Mouse (Mus musculus): ENCODE data around the gene Tspan4. TPM values are rescaled to one million over a fixed set of nuclear protein-coding genes. Genes with fewer than 3 reads are reported as not detected.

Gene Tspan4
- polyA plus RNA-seq, 1 experiment from 2014 or later: 32.6 TPM

DNA sequence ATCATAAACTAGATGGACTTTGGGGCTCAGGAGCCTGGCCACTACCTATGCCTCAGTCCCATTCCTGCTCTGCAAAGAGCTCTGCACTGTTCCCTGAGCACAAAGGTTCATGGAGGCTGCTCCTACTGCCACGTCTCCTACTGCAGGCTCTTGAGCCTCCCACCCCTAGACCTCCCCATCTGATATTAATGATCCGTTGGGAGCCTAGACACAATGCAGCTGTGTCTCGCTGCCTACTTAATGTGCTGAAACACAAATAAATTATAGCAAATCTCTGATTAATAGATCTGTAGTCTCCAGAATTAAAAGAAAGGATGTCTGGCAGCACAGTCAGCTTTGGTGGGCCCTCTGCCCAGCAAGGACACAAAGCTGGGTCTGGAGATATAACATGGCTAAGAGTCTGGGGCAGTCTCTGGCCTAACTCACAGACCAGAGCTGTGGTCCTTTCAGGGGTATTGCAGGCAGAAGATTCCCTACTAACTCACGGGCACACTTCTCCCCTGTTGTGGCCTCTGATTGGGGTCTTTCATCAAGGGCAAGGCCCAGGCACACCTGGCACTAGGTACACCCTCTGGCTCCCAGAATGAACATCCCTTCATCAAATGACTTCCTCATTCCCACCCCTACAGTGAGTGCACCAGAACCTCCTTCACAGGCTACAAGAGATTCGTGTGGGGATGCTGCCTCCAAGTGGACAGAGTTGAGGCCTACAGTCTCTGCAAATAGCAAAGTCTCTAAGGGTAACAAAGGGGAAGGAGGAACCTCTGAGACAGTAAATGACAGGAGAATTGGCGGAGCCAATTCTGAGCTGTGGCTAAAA lies 49.9 kb downstream of the Tspan4 start:
- H3K9ac ChIP-seq (replicated peaks): no peak overlapping the region
- H3K4me3 ChIP-seq: no peak overlapping the region
- no peak overlapping the region for H3K4me2 ChIP-seq (replicated peaks)
- H3K27ac ChIP-seq (replicated peaks): no peak overlapping the region
- ATAC-seq (ENCODE audit: low FRiP score, low read depth): peak; percentile 77
- H3K36me3 ChIP-seq: peaks cover 45% of the 10 kb centered on the region
- 60% methylated on average over 6 of the region's 6 CpGs for WGBS
- no peaks in the 10 kb centered on the region for H3K4me1 ChIP-seq
- H3K27me3 ChIP-seq: no peaks in the 10 kb centered on the region
- no peaks in the 10 kb centered on the region for H3K9me3 ChIP-seq

DNA sequence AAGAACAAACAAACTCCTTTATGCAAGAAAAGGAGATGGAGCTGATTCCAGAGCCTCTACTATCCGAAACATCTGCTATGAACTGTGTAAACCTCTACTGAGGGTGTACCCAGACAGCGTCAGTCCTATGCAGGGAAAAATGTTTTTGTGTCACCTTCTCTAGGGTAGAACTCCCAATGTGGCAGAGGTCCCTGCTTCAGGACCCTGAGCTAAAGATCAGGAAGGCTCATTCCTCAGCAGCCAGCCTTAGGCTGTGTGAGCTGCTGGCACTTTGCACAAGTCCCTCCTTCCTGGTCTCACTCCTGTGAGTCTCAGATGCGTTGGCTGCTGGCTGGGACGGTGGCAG lies 50.5 kb downstream of the Tspan4 start:
- 86% methylated on average over 4 of the region's 4 CpGs for WGBS
- H3K36me3 ChIP-seq: peaks cover 42% of the 10 kb centered on the region
- H3K4me3 ChIP-seq: no peak overlapping the region
- H3K27ac ChIP-seq (replicated peaks): no peak overlapping the region
- no peak overlapping the region for H3K4me2 ChIP-seq (replicated peaks)
- H3K9ac ChIP-seq (replicated peaks): no peak overlapping the region
- no peak for ATAC-seq (ENCODE audit: low FRiP score, low read depth)
- H3K4me1 ChIP-seq: no peaks in the 10 kb centered on the region
- no peaks in the 10 kb centered on the region for H3K9me3 ChIP-seq
- H3K27me3 ChIP-seq: no peaks in the 10 kb centered on the region

DNA sequence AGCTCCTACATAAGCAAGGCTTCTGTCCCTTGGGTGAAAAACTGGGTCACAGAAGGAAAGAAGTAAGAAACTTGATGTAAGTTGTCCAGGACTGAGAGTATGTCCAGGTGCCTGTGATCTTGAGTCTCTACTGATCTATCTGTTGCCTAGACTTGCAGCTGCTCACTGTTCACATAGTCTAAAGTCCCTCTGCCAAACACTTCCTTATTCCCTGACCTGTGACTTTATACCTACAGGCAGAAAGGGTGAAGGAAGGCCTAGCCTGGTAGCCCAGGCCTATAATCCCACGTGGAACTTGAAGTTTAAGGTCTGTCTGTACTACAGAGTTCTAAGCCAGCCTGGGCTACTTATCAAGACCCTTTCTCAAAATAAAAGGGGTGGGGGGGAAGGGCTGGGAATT lies 60.5 kb downstream of the Tspan4 start:
- no peak overlapping the region for H3K27ac ChIP-seq (replicated peaks)
- peaks cover 17% of the 10 kb centered on the region for H3K4me1 ChIP-seq
- no peak overlapping the region for H3K4me3 ChIP-seq
- 52% methylated on average over 1 of the region's 1 CpGs for WGBS
- no peak overlapping the region for H3K9ac ChIP-seq (replicated peaks)
- H3K9me3 ChIP-seq: no peaks in the 10 kb centered on the region
- no peaks in the 10 kb centered on the region for H3K27me3 ChIP-seq
- ATAC-seq (ENCODE audit: low FRiP score, low read depth): no peak
- H3K4me2 ChIP-seq (replicated peaks): no peak overlapping the region
- H3K36me3 ChIP-seq: 0 out of 2 replicates have a peak, but pooled peaks cover 4% of the 10 kb centered on the region

DNA sequence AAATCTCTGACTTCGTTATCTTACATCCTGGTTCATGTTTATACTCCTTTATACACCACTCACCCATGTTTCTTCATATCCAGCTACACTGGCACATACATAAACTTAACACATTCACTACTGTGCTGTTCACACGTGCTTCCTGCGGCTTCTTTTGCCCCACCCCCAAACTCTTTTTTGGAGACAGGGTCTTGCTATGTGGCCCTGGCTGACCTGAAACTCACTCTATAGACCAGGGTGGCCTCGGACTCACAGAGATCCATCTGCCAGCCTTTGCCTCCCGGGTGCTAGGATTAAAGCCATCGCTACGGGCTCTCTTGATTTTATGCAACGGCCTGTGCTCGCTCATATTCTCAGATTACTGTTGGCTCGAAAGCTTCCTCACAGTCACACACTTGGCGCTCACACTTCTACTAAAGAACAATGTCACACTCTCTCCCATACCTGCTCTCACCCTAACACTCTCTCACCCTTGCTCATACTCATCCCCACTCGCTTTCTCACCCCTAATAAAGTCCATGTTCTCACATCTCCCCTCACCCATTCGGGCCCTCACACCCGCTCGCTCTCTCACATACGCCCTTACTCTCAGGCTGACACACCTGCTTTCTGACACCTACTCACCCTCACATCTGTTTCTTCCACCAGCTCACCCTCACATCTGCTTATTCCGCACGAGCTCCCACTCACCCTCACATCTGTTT lies 64.0 kb downstream of the Tspan4 start:
- no peaks in the 10 kb centered on the region for H3K9me3 ChIP-seq

DNA sequence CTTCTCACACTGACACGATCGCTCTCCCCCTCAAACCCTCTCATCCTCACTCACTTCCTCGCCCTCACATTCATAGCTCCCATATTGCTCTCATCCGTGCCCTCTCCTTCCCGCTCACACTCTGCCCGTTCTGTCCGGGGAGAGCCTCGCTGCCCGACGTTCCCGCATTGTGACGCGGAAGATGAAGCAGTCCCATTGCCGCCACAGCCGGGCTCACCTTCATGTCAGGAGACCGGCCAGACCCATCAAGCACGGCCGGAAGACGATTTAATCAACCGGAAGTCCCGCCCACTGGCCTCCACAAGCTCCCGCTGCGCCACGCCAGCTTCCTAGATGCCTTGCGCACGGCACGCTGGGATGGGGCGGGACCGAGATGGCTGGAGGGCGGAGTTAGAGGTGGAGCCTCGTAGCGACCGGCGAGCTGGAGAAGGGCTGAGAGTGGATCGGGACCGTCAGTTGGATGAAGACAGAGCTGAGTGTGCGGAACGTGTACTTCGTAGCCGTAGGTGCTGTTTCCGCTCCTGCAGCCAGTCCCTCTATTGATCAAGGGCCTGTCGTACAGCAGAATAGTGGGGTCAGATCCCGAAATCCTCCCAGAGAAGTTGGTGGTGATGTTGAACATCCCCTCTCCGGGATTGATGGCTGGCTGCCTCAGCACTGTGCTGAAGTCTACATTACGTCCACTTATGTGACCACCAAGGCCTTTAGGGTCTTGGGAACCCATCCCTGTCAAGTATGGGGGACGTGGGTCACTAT lies 64.7 kb downstream of the Tspan4 start, which contains the start of gene Chid1:
Chid1 (minus strand) TSS at position 302 of the 756 bp plus-strand sequence.
- ATAC-seq (ENCODE audit: low FRiP score, low read depth): peak; percentile 98
- 0 out of 2 replicates have a peak, but pooled peaks cover 6% of the 10 kb centered on the region for H3K27me3 ChIP-seq
- peak within 1 kb of the TSS; percentile 76 for H3K4me3 ChIP-seq
- WGBS: 1% methylated on average over 46 of the region's 46 CpGs
- H3K9ac ChIP-seq (replicated peaks): peak within 1 kb of the TSS; percentile 83
- H3K9me3 ChIP-seq: no peaks in the 10 kb centered on the region
- H3K4me1 ChIP-seq: peaks cover 20% of the 10 kb centered on the region
- H3K36me3 ChIP-seq: no peaks in the 10 kb centered on the region
- peak within 1 kb of the TSS; percentile 73 for H3K27ac ChIP-seq (replicated peaks)
- H3K4me2 ChIP-seq (replicated peaks): peak within 1 kb of the TSS; percentile 74

More for the DNA sequence above, 64.0 kb downstream of the Tspan4 start:
- peak overlapping the region; percentile 76 for H3K4me3 ChIP-seq
- H3K4me2 ChIP-seq (replicated peaks): peak overlapping the region; percentile 74
- no peaks in the 10 kb centered on the region for H3K36me3 ChIP-seq
- ATAC-seq (ENCODE audit: low FRiP score, low read depth): peak; percentile 45; the same call in 1 of the 2 replicates
- 16% methylated on average over 18 of the region's 18 CpGs for WGBS
- H3K4me1 ChIP-seq: peaks cover 20% of the 10 kb centered on the region
- peak overlapping the region; percentile 73 for H3K27ac ChIP-seq (replicated peaks)
- 0 out of 2 replicates have a peak, but pooled peaks cover 6% of the 10 kb centered on the region for H3K27me3 ChIP-seq
- H3K9ac ChIP-seq (replicated peaks): peak overlapping the region; percentile 83

DNA sequence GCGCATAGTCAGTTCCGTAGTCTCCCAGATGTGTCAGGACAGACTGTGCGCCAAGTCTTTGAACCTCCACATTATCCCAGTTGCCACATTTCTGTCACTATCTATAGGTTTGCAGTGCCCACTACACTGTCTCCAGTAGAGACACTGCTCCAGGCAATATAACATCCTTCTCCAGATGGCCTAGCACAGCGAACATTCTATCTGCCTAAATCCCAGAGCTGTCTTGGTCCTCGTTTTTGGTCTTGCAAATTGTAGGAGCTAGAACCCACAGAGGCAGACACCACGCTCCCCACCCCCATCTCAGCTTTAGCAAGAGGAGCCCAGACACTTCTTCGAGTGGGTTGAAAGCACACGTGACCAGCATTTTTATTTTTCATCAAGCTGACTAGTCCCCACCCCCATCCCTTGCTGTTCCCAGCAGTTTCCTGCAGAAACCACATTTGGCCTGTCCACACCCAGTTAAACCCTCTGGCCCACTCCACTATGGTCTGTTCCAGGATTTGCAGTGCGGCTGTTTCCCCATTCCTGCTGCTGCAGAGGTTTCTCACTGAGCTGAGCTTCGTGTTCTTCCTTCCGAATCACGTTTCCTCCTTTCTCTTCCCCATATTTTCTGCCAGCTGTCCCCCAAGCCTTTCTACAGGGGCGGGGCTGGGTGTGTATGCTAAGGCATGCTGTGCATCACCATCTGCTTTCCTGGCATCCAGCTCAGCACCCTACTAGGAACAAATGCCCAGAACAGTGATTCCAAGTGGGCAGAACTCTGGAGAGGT lies 65.5 kb downstream of the Tspan4 start:
- Histone ChIP-seq H3K4me1 (peaks cover 20% of the 10 kb centered on the region), H3K9me3 (no peaks in the 10 kb centered on the region), H3K9ac (replicated peaks) (peak overlapping the region; percentile 61; the same call in 1 of the 2 replicates), H3K27me3 (0 out of 2 replicates have a peak, but pooled peaks cover 6% of the 10 kb centered on the region), H3K36me3 (no peaks in the 10 kb centered on the region), H3K4me2 (replicated peaks) (peak overlapping the region; percentile 74), H3K4me3 (peak overlapping the region; percentile 76), H3K27ac (replicated peaks) (peak overlapping the region; percentile 21; the same call in 1 of the 2 replicates)
- ATAC-seq (ENCODE audit: low FRiP score, low read depth): peak; percentile 25; the same call in 1 of the 2 replicates
- 66% methylated on average over 13 of the region's 13 CpGs for WGBS

DNA sequence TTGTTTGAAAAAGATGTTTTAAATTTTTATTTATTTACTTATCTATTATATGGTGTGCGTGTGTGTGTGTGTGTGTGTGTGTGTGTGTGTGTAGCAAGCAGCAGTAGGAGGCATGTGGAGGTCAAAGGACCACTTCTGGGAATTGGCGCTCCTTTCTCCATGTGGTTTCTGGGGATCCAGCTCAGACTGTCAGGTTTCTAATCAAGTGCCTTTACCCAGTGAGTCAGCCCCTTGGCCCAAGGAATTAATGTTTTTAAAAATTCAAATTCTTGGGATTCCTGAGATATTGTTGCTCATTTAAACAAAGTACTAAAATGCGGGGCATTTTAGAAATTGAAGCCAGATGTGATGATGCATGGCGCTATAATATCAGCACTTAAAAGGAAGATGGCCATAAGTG lies 66.6 kb downstream of the Tspan4 start:
- WGBS: 82% methylated on average over 4 of the region's 4 CpGs

DNA sequence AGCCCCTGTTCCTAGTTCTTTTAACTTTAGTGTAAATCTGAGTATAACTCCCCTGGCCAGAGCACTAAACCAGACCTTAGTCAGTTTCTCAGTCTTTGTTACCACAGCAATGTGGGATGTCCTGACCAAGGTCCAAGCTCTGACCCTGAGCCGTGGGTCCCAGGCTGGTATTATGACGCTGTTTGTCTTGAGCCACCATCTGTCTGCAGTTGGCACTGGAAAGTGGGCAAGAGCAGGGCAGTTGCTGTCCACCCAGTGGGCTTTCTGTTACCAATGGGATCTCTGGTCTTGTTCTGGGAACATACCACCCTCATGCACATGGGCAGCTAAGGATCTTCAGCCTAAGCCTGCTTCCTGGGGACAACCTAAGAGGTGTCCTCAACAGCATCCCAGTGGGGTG lies 67.5 kb downstream of the Tspan4 start:
- no peaks in the 10 kb centered on the region for H3K36me3 ChIP-seq
- no peaks in the 10 kb centered on the region for H3K9me3 ChIP-seq
- no peak overlapping the region for H3K27ac ChIP-seq (replicated peaks)
- H3K4me2 ChIP-seq (replicated peaks): no peak overlapping the region
- H3K4me3 ChIP-seq: no peak overlapping the region
- 0 out of 2 replicates have a peak, but pooled peaks cover 6% of the 10 kb centered on the region for H3K27me3 ChIP-seq
- WGBS: 97% methylated on average over 2 of the region's 2 CpGs
- no peak for ATAC-seq (ENCODE audit: low FRiP score, low read depth)
- no peak overlapping the region for H3K9ac ChIP-seq (replicated peaks)
- H3K4me1 ChIP-seq: peaks cover 20% of the 10 kb centered on the region

More for the DNA sequence above, 66.6 kb downstream of the Tspan4 start:
- ATAC-seq (ENCODE audit: low FRiP score, low read depth): no peak
- 0 out of 2 replicates have a peak, but pooled peaks cover 6% of the 10 kb centered on the region for H3K27me3 ChIP-seq
- no peak overlapping the region for H3K27ac ChIP-seq (replicated peaks)
- H3K9ac ChIP-seq (replicated peaks): no peak overlapping the region
- no peak overlapping the region for H3K4me2 ChIP-seq (replicated peaks)
- H3K36me3 ChIP-seq: no peaks in the 10 kb centered on the region
- peaks cover 20% of the 10 kb centered on the region for H3K4me1 ChIP-seq
- no peaks in the 10 kb centered on the region for H3K9me3 ChIP-seq
- no peak overlapping the region for H3K4me3 ChIP-seq

Other genes starting within 250 kb of the Tspan4 start
- gene Phrf1, start 246.5 kb upstream of the Tspan4 start, polyA plus RNA-seq (2016; fragmentation: Nextera tagmentation; extraction: Ambion mirVana): 107 and 112 TPM in 2 replicates
- 0.81 and 0.84 TPM in 2 replicates for gene Irf7, start 208.8 kb upstream of the Tspan4 start, polyA plus RNA-seq (2016; fragmentation: Nextera tagmentation; extraction: Ambion mirVana)
- not detected in 2 replicates for gene Cdhr5, start 198.5 kb upstream of the Tspan4 start, polyA plus RNA-seq (2016; fragmentation: Nextera tagmentation; extraction: Ambion mirVana)
- 0.64 and 1.3 TPM in 2 replicates for gene Sct, start 196.1 kb upstream of the Tspan4 start, polyA plus RNA-seq (2016; fragmentation: Nextera tagmentation; extraction: Ambion mirVana)
- gene Drd4, start 183.2 kb upstream of the Tspan4 start, polyA plus RNA-seq (2016; fragmentation: Nextera tagmentation; extraction: Ambion mirVana): 0.39 and 0.68 TPM in 2 replicates
- 85.9 and 88.3 TPM in 2 replicates for gene Deaf1, start 147.6 kb upstream of the Tspan4 start, polyA plus RNA-seq (2016; fragmentation: Nextera tagmentation; extraction: Ambion mirVana)
- gene Tmem80, start 147.5 kb upstream of the Tspan4 start, polyA plus RNA-seq (2016; fragmentation: Nextera tagmentation; extraction: Ambion mirVana): 64.9 and 68.9 TPM in 2 replicates
- gene Eps8l2, start 136.4 kb upstream of the Tspan4 start, polyA plus RNA-seq (2016; fragmentation: Nextera tagmentation; extraction: Ambion mirVana): 0.86 and 1.4 TPM in 2 replicates
- gene Taldo1, start 83.0 kb upstream of the Tspan4 start, polyA plus RNA-seq (2016; fragmentation: Nextera tagmentation; extraction: Ambion mirVana): 362 and 364 TPM in 2 replicates
- 47.0 and 48.2 TPM in 2 replicates for gene Gatd1, start 61.1 kb upstream of the Tspan4 start, polyA plus RNA-seq (2016; fragmentation: Nextera tagmentation; extraction: Ambion mirVana)
- 19.3 and 22.7 TPM in 2 replicates for gene Cend1, start 45.7 kb upstream of the Tspan4 start, polyA plus RNA-seq (2016; fragmentation: Nextera tagmentation; extraction: Ambion mirVana)
- 52.6 and 52.7 TPM in 2 replicates for gene Slc25a22, start 37.3 kb upstream of the Tspan4 start, polyA plus RNA-seq (2016; fragmentation: Nextera tagmentation; extraction: Ambion mirVana)
- 9.6 and 12.3 TPM in 2 replicates for gene Pidd1, start 31.2 kb upstream of the Tspan4 start, polyA plus RNA-seq (2016; fragmentation: Nextera tagmentation; extraction: Ambion mirVana)
- gene Rplp2, start 27.9 kb upstream of the Tspan4 start, polyA plus RNA-seq (2016; fragmentation: Nextera tagmentation; extraction: Ambion mirVana): 884 and 899 TPM in 2 replicates
- gene Pnpla2, start 20.0 kb upstream of the Tspan4 start, polyA plus RNA-seq (2016; fragmentation: Nextera tagmentation; extraction: Ambion mirVana): 15.6 and 18.3 TPM in 2 replicates
- gene Cracr2b, start 14.1 kb upstream of the Tspan4 start, polyA plus RNA-seq (2016; fragmentation: Nextera tagmentation; extraction: Ambion mirVana): 5.4 and 6.0 TPM in 2 replicates
- gene Cd151, start 7.8 kb upstream of the Tspan4 start, polyA plus RNA-seq (2016; fragmentation: Nextera tagmentation; extraction: Ambion mirVana): 14.8 and 15.6 TPM in 2 replicates
- 73.8 and 75.0 TPM in 2 replicates for gene Polr2l, start 108 bp upstream of the Tspan4 start, polyA plus RNA-seq (2016; fragmentation: Nextera tagmentation; extraction: Ambion mirVana)
- gene Chid1, start 64.6 kb downstream of the Tspan4 start, polyA plus RNA-seq (2016; fragmentation: Nextera tagmentation; extraction: Ambion mirVana): 29.3 and 30.2 TPM in 2 replicates
- 109 and 113 TPM in 2 replicates for gene Ap2a2, start 86.9 kb downstream of the Tspan4 start, polyA plus RNA-seq (2016; fragmentation: Nextera tagmentation; extraction: Ambion mirVana)
- gene Muc6, start 180.1 kb downstream of the Tspan4 start, polyA plus RNA-seq (2016; fragmentation: Nextera tagmentation; extraction: Ambion mirVana): 0.08 and 0.15 TPM in 2 replicates
- gene Muc2, start 215.1 kb downstream of the Tspan4 start, polyA plus RNA-seq (2016; fragmentation: Nextera tagmentation; extraction: Ambion mirVana): 0.18 TPM in 1 of 2 replicates, not detected in the other

Data from midbrain, embryonic 12.5 days (tissue).